Mouse (Mus musculus): ENCODE results near the gene Pkn1.

Pkn1 gene

DNA sequence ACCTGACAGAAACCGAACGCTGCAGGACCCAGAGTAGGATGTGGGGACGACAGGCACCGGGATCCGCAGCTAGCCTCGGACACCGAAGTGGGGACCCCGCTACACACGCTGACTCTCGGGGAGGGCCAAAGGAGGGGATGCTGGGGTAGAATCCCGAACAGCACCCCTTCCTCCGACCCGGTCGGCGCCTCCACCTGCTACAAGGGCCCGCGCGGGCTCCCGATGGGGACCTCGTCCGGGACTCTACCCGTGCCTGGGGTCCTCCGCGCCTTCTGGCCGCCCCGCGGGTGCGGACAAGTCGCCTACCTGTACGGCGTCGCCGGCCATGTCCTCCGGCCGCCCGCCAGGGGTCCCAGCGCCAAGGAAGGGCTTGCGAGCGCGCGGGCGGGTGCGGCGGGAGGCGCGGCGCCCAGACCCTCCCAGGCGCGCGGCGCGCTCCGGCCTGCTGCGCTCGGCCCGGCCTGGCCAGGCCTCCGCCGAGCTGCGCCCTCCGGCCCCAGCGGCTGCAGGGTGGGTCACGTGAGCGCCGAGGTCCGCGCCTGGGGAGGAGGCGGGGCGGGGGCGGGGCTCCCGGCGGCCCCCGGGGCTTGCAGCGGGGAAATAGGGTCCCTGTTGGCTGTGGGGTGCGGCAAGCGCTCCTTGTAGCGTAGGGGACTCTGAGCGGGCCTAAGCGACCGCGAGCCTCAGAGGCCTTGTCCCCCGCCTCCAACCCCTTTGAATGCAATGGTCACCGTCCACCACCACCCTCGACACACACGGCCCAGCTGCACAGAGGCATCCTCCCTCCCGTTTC lies at the start of gene Pkn1:
TSS of gene Pkn1 (minus strand) at position 519 of the 793 bp plus-strand sequence.
- DNase-seq (ENCODE audit: low spot score in 2 of 2), result peak; percentile 61 to 70

DNA sequence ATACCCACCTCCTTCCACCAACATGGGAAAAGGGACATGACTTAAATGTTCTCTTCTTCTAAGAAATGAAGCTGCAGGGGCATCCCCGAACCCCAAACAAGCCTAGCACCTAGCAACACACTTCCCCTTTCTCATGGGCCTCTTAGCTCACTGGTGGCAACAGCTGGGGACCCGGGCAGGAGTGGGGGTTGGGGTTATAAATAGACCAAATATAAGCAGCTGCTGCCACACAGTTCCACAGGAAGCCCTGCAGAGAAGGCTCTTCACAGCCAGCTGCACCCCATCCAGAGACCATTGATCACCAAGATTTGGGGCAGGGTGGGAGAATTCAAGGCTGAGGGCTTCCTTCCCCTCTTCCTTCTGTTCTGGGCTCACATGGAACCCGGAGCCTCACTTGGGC lies 49.7 kb upstream of the Pkn1 start:
- DNase-seq (ENCODE audit: low spot score in 2 of 2), result peak; percentile 46 to 67

DNA sequence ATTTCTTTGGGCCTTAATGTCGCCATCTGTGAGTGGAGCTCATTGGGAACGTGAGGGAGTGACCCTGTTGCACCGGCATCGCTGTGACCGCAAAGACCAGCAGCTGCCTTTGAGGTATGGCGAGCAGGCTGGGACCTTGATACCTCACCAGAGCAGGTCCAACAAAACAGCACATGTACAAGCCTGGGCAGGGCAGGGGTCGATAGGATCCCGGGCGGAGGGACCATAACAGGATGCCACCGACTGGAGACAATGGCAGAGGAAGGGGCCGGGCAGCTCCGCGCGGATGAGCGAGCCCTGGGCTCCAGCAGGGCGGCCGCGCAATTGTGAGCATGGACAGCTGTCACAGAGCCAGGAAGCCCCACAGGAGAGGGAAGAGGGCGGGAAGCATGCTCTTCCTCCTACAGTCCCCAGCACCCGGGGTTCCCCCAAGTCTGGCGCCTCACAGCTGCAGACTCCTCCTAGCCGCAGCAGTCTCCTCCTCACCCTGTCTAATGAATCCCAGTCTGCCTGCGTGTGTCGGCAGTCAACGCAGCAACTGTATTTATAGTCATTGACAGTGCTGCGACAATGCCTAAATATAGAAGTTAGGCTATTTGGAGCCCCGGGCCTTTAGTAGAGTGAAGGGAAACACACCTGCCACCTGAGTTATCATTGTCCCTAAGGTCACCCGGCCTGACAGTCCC lies 48.8 kb upstream of the Pkn1 start:
- DNase-seq (ENCODE audit: low spot score in 2 of 2), result no peak

GRCm38 (mm10) chr8:83744070-83744469 lies 45.1 kb upstream of the Pkn1 start:
- DNase-seq (ENCODE audit: low spot score in 2 of 2), result no peak

- DNase-seq (ENCODE audit: low spot score in 2 of 2), result no peak
These were observed 44.0 kb upstream of the Pkn1 start for GRCm38 (mm10) chr8:83742968-83743367.

DNA sequence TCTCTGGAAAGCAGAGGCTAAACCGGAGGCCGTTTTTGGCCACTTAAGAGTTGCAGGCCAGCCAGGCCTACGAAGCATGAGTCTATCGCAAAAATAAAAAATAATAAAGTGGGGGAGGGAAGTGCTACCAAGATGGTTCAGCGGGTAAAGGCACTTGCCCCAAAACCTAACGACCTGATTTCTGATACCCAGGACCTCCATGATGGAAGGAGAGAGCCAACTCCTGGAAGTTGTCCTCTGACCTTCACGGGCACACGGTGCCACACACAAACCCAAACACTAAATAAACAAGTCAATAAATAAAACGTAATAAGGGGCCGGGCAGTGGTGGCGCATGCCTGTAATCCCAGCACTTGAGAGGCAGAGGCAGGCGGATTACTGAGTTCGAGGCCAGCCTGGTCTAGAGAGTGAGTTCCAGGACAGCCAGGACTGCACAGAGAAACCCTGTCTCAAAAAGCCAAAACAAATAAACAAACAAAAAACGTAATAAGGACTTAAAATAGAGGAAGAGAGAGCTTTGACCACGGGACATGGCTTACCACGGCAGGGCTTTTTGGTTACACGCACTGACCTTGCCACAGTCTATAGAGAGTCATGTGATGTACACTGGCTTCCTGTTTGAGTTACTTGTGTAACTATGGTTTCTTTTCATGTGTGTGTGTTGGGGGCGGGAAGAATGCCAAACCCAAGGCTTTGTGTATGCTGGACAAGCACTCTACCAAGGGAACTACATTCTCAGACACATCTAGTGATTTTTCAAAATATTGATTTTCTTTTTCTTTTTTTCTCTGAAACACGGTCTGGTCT lies 43.1 kb upstream of the Pkn1 start:
- no peak for DNase-seq (ENCODE audit: low spot score in 2 of 2)

- DNase-seq (ENCODE audit: low spot score in 2 of 2), result peak; percentile 49 to 58
These were observed 42.2 kb upstream of the Pkn1 start, which contains the start of gene Adgre5 for GRCm38 (mm10) chr8:83740976-83741741. Adgre5 (minus strand) TSS chr8:83741326.

DNA sequence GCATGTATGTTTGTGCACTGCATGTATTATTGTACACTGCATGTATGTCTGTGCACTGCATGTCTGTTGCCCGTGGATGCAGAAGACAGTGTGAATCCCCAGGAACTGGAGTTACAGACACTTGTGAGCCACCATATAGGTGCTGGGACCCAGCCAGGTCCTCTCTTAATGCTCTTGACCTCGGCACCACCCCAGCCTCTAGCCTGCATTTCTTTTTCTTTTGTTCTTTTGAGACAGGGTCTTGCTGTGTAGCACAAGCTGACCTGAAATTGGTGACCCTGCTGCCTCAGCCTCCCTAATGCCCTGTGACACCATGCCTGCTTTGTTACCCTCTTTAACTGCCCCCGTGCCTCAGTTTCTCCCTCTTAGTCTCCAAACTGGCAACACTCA lies 41.6 kb upstream of the Pkn1 start:
- DNase-seq (ENCODE audit: low spot score in 2 of 2), result no peak

DNA sequence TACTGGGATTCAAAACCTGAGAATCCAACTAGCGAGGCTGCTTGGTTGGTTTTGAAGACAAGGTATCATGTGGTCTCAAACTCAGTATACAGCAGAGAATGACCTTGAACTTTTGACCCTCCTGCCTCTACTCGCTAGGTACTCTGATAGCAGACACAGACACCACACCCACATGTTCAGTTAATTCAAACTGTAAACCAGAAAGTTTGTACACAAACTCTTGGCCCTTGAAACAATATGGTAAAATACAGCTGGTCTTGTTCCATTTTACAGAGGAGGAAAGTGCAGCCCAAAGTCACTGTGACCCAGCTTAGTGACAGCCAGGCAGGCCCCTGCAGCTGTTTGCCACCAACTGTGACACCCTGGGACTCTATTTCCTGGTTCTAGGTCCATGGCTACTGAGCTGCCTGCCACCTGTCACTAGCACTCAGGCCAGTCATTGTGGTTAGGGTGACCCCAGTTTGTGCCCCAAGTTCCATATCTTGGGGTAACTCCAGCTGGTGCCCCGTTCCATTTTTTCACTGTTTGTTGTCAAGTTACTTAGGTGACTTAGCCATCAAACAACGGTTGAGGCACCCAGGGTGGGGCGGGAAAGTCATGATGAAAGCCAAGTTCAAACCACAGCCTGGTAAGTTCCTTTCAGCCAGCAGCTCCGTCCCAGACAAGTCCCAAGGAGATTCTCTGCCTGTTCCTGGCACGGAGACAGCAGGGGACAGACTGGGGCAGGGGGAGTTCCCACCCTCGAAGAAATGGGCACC lies 40.9 kb upstream of the Pkn1 start:
- DNase-seq (ENCODE audit: low spot score in 2 of 2), result peak in 1 of 2 experiments; percentile 35

DNA sequence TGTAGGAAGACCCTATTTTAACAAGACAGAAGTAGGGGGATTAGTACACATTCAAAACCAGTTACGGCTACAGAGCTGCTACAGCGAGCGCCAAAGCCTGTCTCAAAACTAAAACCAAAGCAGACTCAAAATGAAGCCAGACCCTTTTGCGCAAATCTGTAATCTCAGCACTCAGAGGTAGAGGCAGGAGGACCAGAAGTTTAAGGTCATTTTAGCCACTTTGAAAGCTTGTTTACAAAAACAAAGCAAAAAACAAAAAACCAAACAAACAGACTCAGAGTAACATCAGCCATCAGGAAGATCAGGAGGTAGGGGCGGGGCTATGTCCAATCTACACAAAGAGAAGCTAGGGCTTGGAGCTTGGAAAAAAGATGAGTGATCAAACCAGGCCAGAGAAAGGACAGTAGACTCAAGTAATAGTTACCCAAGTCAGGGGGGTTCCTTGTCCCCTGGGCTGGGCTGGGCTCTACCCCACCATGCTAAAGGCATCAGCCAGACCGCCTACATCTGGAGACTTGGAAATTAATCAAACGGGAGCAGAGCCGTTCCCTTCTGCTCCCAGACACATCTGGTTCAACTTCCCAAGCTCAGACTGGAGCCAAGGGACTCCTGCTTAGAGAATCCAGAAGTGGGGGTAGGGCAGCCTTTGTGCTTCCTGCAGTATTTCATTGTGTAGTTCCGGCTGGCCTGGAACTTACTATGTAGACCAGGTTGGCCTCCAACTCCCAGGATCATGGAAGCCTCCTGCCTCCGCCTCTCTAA lies 40.2 kb upstream of the Pkn1 start:
- DNase-seq (ENCODE audit: low spot score in 2 of 2), result no peak

GRCm38 (mm10) chr8:83737852-83738562 lies 39.0 kb upstream of the Pkn1 start:
- peak in 1 of 2 experiments; percentile 23 for DNase-seq (ENCODE audit: low spot score in 2 of 2)

GRCm38 (mm10) chr8:83737346-83737745 lies 38.4 kb upstream of the Pkn1 start:
- no peak for DNase-seq (ENCODE audit: low spot score in 2 of 2)

GRCm38 (mm10) chr8:83736681-83737080 lies 37.7 kb upstream of the Pkn1 start:
- peak in 1 of 2 experiments; percentile 30 for DNase-seq (ENCODE audit: low spot score in 2 of 2)

GRCm38 (mm10) chr8:83732919-83733318 lies 33.9 kb upstream of the Pkn1 start:
- DNase-seq (ENCODE audit: low spot score in 2 of 2), result no peak

DNA sequence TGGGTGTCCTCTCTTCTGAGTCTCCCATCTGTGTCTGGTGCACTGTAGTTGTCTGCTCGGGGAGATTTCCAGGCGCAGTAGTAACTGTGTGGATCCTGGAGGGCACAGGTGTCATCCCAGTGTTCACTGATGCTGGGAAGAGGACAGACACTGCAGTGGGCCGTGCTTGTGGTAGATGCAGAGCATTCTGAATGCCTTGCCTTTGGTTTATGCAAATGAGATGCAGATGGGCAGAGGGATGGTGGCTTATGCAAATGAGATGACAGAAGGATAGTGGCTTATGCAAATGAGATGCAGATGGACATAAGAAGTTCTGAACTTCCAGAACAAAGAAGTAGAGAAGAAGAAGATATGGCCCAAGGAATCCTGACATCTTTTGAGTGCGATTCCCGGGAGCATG lies 32.9 kb upstream of the Pkn1 start:
- DNase-seq (ENCODE audit: low spot score in 2 of 2), result no peak

DNA sequence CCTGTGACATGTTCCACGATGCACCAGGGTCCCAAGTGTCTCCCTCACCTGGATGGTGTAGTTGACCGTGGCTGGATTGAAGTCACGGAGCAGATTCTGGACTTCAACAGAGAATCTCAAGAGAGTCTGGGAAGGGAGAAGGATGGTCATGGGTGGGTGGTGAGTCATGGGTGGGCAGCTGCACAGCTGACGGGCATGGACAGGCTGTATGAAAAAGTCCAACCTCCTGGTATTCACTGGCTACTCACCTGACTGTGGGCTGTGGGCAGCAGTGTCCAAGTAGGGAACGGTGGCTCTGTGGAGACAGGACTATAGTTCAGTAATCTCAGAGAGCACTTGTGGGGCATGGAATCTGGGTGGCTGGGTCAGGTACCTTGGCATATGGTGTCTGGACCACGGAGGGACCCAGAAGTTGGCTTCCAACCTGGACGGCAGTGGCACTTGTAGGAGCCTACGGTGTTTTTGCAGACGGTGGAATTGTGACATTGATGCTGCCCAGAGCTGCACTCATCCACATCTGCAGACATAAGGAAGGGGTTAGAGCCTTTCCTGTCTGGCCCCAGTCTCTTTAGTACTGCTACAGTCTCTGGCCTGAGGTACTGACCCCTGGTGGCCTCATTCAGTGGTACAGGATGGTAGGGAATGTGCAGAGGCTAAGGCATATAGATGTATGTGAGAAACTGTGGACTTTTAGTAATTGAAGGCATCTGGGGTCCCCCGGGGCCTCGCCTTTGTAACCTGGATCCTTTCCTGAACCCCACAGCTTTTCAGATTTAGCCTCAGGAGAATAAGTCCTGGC lies 30.2 kb upstream of the Pkn1 start:
- peak in 1 of 2 experiments; percentile 42 for DNase-seq (ENCODE audit: low spot score in 2 of 2)

- DNase-seq (ENCODE audit: low spot score in 2 of 2), result no peak
These were observed 26.6 kb upstream of the Pkn1 start for GRCm38 (mm10) chr8:83725521-83726102.
